22 mouse cellular contexts compared by ENCODE assay signal in the genomic region with DNA sequence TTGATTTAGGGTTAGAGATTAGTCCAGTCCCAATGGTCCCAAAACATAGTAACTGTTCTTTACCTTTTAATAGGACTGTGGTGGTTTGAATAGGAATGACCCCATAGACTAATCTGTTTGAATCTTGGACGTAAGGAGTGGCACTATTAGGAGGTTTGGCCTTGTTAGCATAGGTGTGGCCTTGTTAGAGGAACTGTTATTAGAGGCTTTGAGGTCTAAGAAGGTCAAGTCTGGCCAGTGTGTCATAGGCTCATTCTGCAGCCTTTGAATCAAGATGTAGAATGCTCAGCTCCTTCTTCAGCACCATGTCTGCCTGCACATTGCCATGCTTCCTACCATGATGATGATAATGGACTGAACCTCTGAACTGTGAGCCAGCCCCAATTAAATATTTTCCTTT. TPM values are rescaled to one million over a fixed set of nuclear protein-coding genes. Genes with fewer than 3 reads are reported as not detected.
DNase-seq lines count a peak whose midpoint lies in the region; ATAC-seq and TF ChIP-seq lines count a peak whose summit lies in the region.
"Had no signal": no experiment of that assay in that cellular context is flagged by ENCODE, and none has a peak within 500 bp of the region (broad histone marks: within the 10 kb centered on the region; RNA-seq: fewer than 3 reads in every experiment).

No protein-coding gene starts in this region.

- DNase-seq in ES-E14 (ENCODE audit: low read depth, low spot score): no peak
- DNase-seq in ZHBTc4 (ENCODE audit: low read depth, low spot score): peak; percentile 59
- DNase-seq in kidney, postnatal 10 days: no peak
- DNase-seq: adrenal gland, adult 2 months; adrenal gland, postnatal 10 days; adrenal gland, postnatal 25 days; B cell, adult 2 months; cerebellum, adult 11 months; cerebellum, adult 18-20 months; cerebellum, adult 8-10 months; cerebellum, adult 9-11 months; cerebellum, postnatal 25 days; forebrain, postnatal 0 days had no signal

- TF ChIP-seq POLR2A in ES-Bruce4 (IDR thresholded peaks at IDR 0.05; ENCODE audit: insufficient read depth, low read length): no peak

- H3K4me3 ChIP-seq in ES-Bruce4 (ENCODE audit: low read depth, low read length): no peak overlapping the region
- H3K4me3 ChIP-seq in ES-E14 (ENCODE audit: insufficient read depth in 1 of 2, low read depth in 1 of 2, low read length in 2 of 2, poor library complexity in 1 of 2, severe bottlenecking in 1 of 2): no peak overlapping the region
- H3K4me3 ChIP-seq in liver, embryonic 12.5 days: no peak overlapping the region
- H3K4me3 ChIP-seq: embryonic facial prominence, embryonic 10.5 days; embryonic facial prominence, embryonic 12.5 days; forebrain, embryonic 13.5 days; forebrain, embryonic 15.5 days had no signal

- H3K4me2 ChIP-seq in liver, embryonic 12.5 days: no peak overlapping the region
- H3K4me2 ChIP-seq: embryonic facial prominence, embryonic 12.5 days; forebrain, embryonic 13.5 days; forebrain, embryonic 15.5 days had no signal

- no peak for ATAC-seq in granulocyte monocyte progenitor cell, adult 5-6 weeks (replicated peaks; ENCODE audit: poor library complexity, severe bottlenecking)
- no peak for ATAC-seq in liver, embryonic 12.5 days
- ATAC-seq: CD4-positive, CD25-positive, alpha-beta regulatory T cell, adult 4 months; forebrain, embryonic 13.5 days; forebrain, embryonic 15.5 days; forebrain, postnatal 0 days had no signal

- H3K4me1 ChIP-seq in ES-Bruce4 (ENCODE audit: control insufficient read depth, insufficient read depth, low read length) (peaks cover 5% of the 10 kb centered on the region), ES-E14 (ENCODE audit: control insufficient read depth in 2 of 2, insufficient read depth in 2 of 2, low read length in 2 of 2, poor library complexity in 1 of 2) (peaks cover 21 to 24% of the 10 kb centered on the region in 2 experiments; a peak in 3 of 4 replicates)
- no peaks in the 10 kb centered on the region for H3K4me1 ChIP-seq in liver, embryonic 12.5 days
- H3K4me1 ChIP-seq: embryonic facial prominence, embryonic 12.5 days; forebrain, embryonic 13.5 days; forebrain, embryonic 15.5 days had no signal

- WGBS in liver, embryonic 12.5 days (ENCODE audit: insufficient replicate concordance): 48% methylated on average over 1 of the region's 1 CpGs

- H3K36me3 ChIP-seq in ES-Bruce4 (ENCODE audit: control insufficient read depth, insufficient read depth, low read length, poor library complexity, severe bottlenecking) (no peaks in the 10 kb centered on the region), ES-E14 (ENCODE audit: control insufficient read depth, insufficient read depth, low read length, poor library complexity, severe bottlenecking) (no peaks in the 10 kb centered on the region)
- H3K36me3 ChIP-seq in liver, embryonic 12.5 days: no peaks in the 10 kb centered on the region
- H3K36me3 ChIP-seq: embryonic facial prominence, embryonic 10.5 days; embryonic facial prominence, embryonic 12.5 days; forebrain, embryonic 15.5 days had no signal

- no peak for TF ChIP-seq CTCF in ES-Bruce4 (IDR thresholded peaks at IDR 0.05; ENCODE audit: low read depth, low read length)

- H3K9ac ChIP-seq in ES-Bruce4 (ENCODE audit: low read depth, poor library complexity, severe bottlenecking): no peak overlapping the region
- H3K9ac ChIP-seq in ES-E14 (ENCODE audit: insufficient read depth, low read depth, low read length, poor library complexity, severe bottlenecking): no peak overlapping the region
- H3K9ac ChIP-seq in liver, embryonic 12.5 days: no peak overlapping the region
- H3K9ac ChIP-seq: embryonic facial prominence, embryonic 12.5 days; forebrain, embryonic 13.5 days; forebrain, embryonic 15.5 days; forebrain, postnatal 0 days had no signal

- peaks cover 6% of the 10 kb centered on the region; the same call in 1 of the 2 replicates for H3K9me3 ChIP-seq in ES-Bruce4 (replicated peaks; ENCODE audit: control insufficient read depth, insufficient read depth, low read length, poor library complexity, severe bottlenecking)
- no peaks in the 10 kb centered on the region; the same call in 1 of the 2 replicates for H3K9me3 ChIP-seq in ES-E14 (ENCODE audit: control insufficient read depth, insufficient read depth, low read depth, low read length)
- no peaks in the 10 kb centered on the region for H3K9me3 ChIP-seq in liver, embryonic 12.5 days (replicated peaks)
- H3K9me3 ChIP-seq: embryonic facial prominence, embryonic 10.5 days; embryonic facial prominence, embryonic 12.5 days; forebrain, embryonic 13.5 days; forebrain, embryonic 15.5 days had no signal

- H3K27ac ChIP-seq in ES-Bruce4 (ENCODE audit: insufficient read depth, low read length) (0 out of 2 replicates have a peak overlapping the region, but pooled peaks have one; percentile 49), ES-E14 (ENCODE audit: insufficient read depth, low read depth, low read length, poor library complexity, severe bottlenecking) (peak overlapping the region; percentile 58; the same call in 1 of the 2 replicates)
- H3K27ac ChIP-seq in liver, embryonic 12.5 days: no peak overlapping the region
- H3K27ac ChIP-seq: embryonic facial prominence, embryonic 10.5 days; embryonic facial prominence, embryonic 12.5 days; forebrain, embryonic 13.5 days; forebrain, embryonic 15.5 days had no signal

- no peak for TF ChIP-seq EP300 in ES-Bruce4 (IDR thresholded peaks at IDR 0.05; ENCODE audit: insufficient read depth, low read depth, low read length)

- in situ Hi-C loops in ES-E14 (cut with MboI; ENCODE audit: low sequenced_read_pairs in 2 of 2, unreplicated experiment in 2 of 2): no loop called here

- H3K27me3 ChIP-seq in ES-Bruce4 (ENCODE audit: control insufficient read depth, insufficient read depth, low read length, poor library complexity, severe bottlenecking): no peaks in the 10 kb centered on the region
- no peaks in the 10 kb centered on the region for H3K27me3 ChIP-seq in liver, embryonic 12.5 days (replicated peaks)
- H3K27me3 ChIP-seq: CH12.LX; embryonic facial prominence, embryonic 12.5 days; forebrain, embryonic 13.5 days; forebrain, embryonic 15.5 days had no signal

TF ChIP-seq in ES-E14, 5 proteins besides CTCF, POLR2A, EP300 and RAD21:
- TF ChIP-seq ZC3H11A (IDR thresholded peaks at IDR 0.05; ENCODE audit: borderline replicate concordance, low read depth, low read length) (no peak), ZNF384 (IDR thresholded peaks at IDR 0.05; ENCODE audit: low read depth, low read length) (no peak), CHD2 (IDR thresholded peaks at IDR 0.05; ENCODE audit: low read depth, low read length) (no peak), HCFC1 (IDR thresholded peaks at IDR 0.05; ENCODE audit: borderline replicate concordance, insufficient read depth, low read length) (no peak), MAFK (IDR thresholded peaks at IDR 0.05; ENCODE audit: insufficient read depth, low read depth, low read length) (no peak)
TF ChIP-seq in ES-E14: peak in this region for 0.

RNA-seq across cellular contexts. Expression of a gene that starts 27.0 kb away (rescaled TPM):
- polyA plus RNA-seq in ES-Bruce4 (2011; ENCODE audit: insufficient read depth, insufficient read length, low read depth, missing spikeins): 76.6 and 82.5 TPM in 2 replicates
- total RNA-seq in ES-E14 (2012; rRNA removed): 69.9 and 115 TPM in 2 replicates
- total RNA-seq in granulocyte monocyte progenitor cell, adult 5-6 weeks (2014; fragmentation: Nextera tagmentation): 117 and 149 TPM in 2 replicates
- total RNA-seq in granulocyte monocyte progenitor cell, adult 5-6 weeks (2017): 111 and 132 TPM in 2 replicates
- 27.8 and 28.5 TPM in 2 replicates for polyA plus RNA-seq in liver, embryonic 12.5 days (2016; fragmentation: Nextera tagmentation; extraction: Ambion mirVana)
